Mouse (Mus musculus) liver, adult 2 months (tissue): ENCODE data around the gene Wwox.

Experiments
- CTCF ChIP-seq: fragments of 200-500 bp; IDR thresholded peaks from 2 replicates; pipeline ENCODE4 v1.5.1; 2011; ENCODE audit warnings: low read depth, low read length, control low read depth
- POLR2A ChIP-seq: fragments of 200-500 bp; IDR thresholded peaks from 2 replicates; pipeline ENCODE4 v1.6.1; 2011; ENCODE audit warnings: low read length, control low read depth; ENCODE audit not compliant: insufficient read depth; ENCODE audit errors: extremely low read depth

DNA sequence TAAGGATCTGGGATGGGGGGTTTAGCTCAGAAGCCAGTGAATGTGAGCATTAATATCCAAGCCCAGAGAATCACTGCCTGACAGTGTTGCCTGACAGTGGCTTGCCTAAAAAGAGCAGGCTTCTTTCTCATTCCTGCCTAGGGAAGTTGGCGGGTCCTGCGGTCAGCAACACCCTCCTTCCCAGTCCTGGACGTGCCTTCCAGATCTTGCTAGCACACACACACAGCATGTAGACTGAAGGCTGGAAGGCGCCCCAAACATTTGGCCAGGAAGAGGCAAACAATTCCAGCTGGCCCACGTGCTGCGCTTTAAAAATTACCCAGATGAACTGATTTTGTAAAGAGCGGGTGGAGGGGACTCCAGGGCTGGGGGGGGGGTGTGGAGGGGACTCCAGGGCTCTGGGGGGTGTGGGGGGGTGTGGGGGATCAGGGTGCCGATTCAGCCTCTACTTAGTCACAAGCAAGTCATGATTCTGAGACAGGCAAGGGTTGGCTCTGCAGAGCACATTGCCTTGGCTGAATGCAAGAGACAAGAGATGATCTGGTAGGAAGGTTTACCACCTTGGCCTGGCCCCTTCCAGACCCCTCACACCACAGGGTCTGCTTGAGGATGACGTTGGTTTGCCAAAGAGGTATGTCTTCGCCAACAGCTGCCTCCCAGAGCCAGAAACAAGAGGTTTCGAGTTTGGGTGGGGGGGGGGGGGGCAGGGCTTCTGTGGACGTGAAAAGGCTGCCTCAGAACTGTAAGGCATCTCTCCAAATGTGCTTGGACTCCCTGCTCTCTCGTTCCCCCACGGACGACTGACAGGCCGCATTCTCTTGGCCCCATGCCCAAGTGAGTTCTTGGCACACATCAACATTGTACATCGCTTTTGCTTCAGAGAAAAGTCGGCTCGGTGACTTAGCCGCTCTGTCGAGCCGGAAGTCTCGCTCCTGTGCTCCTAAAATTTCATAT lies 334.3 kb downstream of the Wwox start:
- TF ChIP-seq CTCF (no peak), POLR2A (no peak)
